Mouse (Mus musculus): ENCODE data around the gene Phb2. TPM values are rescaled to one million over a fixed set of nuclear protein-coding genes. Genes with fewer than 3 reads are reported as not detected.
A peak's percentile ranks its signal among the peaks of the same experiment; 100 is the strongest.

Gene Phb2
- polyA plus RNA-seq, 1 experiment from 2014 or later: 308 TPM

DNA sequence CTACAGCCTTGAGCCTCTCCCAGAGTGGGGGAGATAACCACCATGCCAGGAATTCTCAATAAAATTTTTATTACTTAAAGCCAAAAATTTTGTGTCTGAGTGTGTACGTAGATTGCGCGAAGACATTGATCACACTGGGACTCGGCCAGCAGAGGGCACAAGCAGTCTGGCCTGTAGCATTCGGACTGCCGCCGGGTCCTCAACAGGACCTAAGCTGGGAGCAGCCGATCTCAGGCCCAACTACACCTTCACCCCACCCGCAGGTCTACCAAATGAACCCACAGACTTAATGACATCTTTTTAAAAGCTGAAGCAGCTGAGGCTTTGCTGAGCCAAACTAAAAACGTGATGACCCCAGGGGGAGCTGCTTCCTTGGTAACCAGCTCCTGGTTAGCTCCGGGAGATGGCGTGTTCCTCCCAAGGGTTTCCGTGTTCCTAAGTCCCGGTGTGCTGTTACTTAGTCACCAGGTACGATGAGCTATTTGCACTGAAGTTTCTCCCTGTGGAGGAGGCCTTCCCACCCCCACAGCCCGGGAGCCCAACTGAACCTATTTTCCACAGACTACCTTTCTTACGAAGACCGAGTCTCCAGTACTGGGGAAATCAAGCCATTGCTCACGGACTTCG lies 4.8 kb downstream of the Phb2 start:
- H3K4me3 ChIP-seq (ENCODE audit: low read depth, low read length): no peak overlapping the region
- no peak overlapping the region for H3K4me2 ChIP-seq (ENCODE audit: low read depth, low read length)

DNA sequence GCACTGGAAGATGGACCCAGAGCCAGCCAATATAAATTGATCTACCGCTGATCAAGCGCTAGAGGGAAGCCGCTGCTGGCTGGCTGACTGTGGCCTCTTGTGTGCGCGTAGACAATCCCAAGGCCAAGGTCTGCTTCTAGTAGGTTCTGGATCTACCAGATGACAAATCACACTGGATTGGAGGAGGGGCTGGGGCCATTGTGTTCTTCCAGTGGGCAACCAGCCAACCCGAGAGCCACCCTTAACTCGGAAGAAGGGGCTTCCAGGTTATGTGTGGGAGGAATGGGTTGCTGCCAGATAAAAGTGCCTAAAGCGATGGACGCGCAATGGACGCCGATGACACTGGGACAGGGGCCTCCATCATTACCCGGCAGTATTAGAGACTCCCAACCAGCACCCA lies 5.8 kb downstream of the Phb2 start:
- H3K36me3 ChIP-seq (replicated peaks; ENCODE audit: insufficient read depth, low read length): peaks cover 42% of the 10 kb centered on the region
- H3K4me3 ChIP-seq (ENCODE audit: low read depth, low read length): no peak overlapping the region
- no peak overlapping the region for H3K27ac ChIP-seq (ENCODE audit: low read depth)
- no peak for TF ChIP-seq EP300 (IDR thresholded peaks at IDR 0.05; ENCODE audit: low read depth)
- TF ChIP-seq CTCF (IDR thresholded peaks at IDR 0.05; ENCODE audit: low read depth): no peak
- no peak overlapping the region for H3K4me2 ChIP-seq (ENCODE audit: low read depth, low read length)
- no peaks in the 10 kb centered on the region for H3K27me3 ChIP-seq (ENCODE audit: insufficient read depth, low read length)
- peaks cover 44% of the 10 kb centered on the region for H3K4me1 ChIP-seq (ENCODE audit: insufficient read depth)
- no peaks in the 10 kb centered on the region for H3K9me3 ChIP-seq (ENCODE audit: low read length)
- WGBS (ENCODE audit: insufficient replicate concordance): 87% methylated on average over 13 of the region's 13 CpGs
- ATAC-seq: no peak
- H3K9ac ChIP-seq (replicated peaks): no peak overlapping the region
- DNase-seq: no peak

More for the DNA sequence above, 4.8 kb downstream of the Phb2 start:
- peaks cover 47% of the 10 kb centered on the region for H3K4me1 ChIP-seq (ENCODE audit: insufficient read depth)
- WGBS (ENCODE audit: insufficient replicate concordance): 64% methylated on average over 20 of the region's 20 CpGs
- ATAC-seq (no peak), DNase-seq (peak; percentile 73)
- no peaks in the 10 kb centered on the region for H3K27me3 ChIP-seq (ENCODE audit: insufficient read depth, low read length)
- peaks cover 42% of the 10 kb centered on the region for H3K36me3 ChIP-seq (replicated peaks; ENCODE audit: insufficient read depth, low read length)
- TF ChIP-seq CTCF (IDR thresholded peaks at IDR 0.05; ENCODE audit: low read depth): peak; percentile 79
- TF ChIP-seq EP300 (IDR thresholded peaks at IDR 0.05; ENCODE audit: low read depth): no peak
- no peak overlapping the region for H3K9ac ChIP-seq (replicated peaks)
- H3K27ac ChIP-seq (ENCODE audit: low read depth): no peak overlapping the region
- no peaks in the 10 kb centered on the region for H3K9me3 ChIP-seq (ENCODE audit: low read length)

DNA sequence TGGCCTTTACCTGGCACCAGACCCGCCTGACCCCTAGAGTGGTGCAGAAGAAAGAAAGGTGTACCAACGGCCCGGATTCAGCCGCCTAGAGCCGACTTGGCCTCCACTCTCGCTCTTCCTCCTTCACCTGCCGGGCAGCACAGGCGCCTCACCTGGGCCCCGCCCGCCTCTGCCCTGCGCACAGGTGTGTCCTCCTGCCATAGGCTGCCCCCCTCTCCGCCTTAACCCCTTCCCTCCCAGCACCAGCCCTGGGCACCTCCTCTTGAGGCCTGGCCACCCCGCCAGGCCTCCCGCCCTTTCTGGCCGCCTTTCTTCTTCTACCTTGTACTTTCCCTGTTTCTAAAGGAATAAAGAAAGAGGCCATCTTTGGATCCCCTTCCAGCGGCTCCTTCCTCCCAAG lies 6.6 kb downstream of the Phb2 start:
- no peak for TF ChIP-seq EP300 (IDR thresholded peaks at IDR 0.05; ENCODE audit: low read depth)
- no peak for TF ChIP-seq CTCF (IDR thresholded peaks at IDR 0.05; ENCODE audit: low read depth)
- DNase-seq: no peak
- Histone ChIP-seq H3K9me3 (ENCODE audit: low read length) (no peaks in the 10 kb centered on the region), H3K36me3 (replicated peaks; ENCODE audit: insufficient read depth, low read length) (peaks cover 42% of the 10 kb centered on the region), H3K9ac (replicated peaks) (no peak overlapping the region), H3K27me3 (ENCODE audit: insufficient read depth, low read length) (no peaks in the 10 kb centered on the region), H3K27ac (ENCODE audit: low read depth) (no peak overlapping the region), H3K4me1 (ENCODE audit: insufficient read depth) (peaks cover 43% of the 10 kb centered on the region), H3K4me3 (ENCODE audit: low read depth, low read length) (no peak overlapping the region), H3K4me2 (ENCODE audit: low read depth, low read length) (no peak overlapping the region)
- ATAC-seq: no peak
- WGBS (ENCODE audit: insufficient replicate concordance): 75% methylated on average over 12 of the region's 16 CpGs

DNA sequence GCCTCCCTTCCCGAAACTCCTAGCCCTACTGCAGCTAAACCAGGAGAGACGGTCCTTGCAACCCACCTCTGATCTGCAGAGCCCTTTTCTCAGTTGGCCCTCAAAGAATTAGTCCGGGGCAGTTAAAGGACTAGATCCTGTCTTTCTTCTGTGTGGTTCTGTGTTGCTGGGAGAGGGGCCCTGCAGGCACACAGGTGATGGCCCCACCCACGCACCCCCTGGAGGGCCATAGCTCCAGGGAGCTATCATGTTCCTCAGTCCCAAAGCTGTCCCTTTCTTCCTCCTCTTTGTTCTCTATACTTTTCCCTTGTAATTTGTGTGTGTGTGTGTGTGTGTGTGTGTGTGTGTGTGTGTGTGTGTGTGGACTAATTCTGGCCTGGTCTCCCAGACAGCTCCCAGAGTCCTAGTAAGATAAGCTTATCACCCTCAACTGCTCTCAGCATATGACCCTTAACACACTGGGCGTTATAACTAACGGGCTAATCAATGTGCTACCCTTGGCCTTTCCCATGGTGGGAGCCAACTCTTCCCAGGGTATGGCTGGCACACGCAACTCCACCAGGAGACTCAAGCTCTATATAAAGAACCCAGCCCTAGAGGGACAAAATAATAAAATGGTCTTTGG lies 7.3 kb downstream of the Phb2 start:
- Histone ChIP-seq H3K27ac (ENCODE audit: low read depth) (peak overlapping the region; percentile 34), H3K36me3 (replicated peaks; ENCODE audit: insufficient read depth, low read length) (peaks cover 40% of the 10 kb centered on the region), H3K9ac (replicated peaks) (peak overlapping the region; percentile 46; the same call in 1 of the 2 replicates), H3K4me3 (ENCODE audit: low read depth, low read length) (no peak overlapping the region), H3K9me3 (ENCODE audit: low read length) (no peaks in the 10 kb centered on the region), H3K4me1 (ENCODE audit: insufficient read depth) (peaks cover 45% of the 10 kb centered on the region), H3K27me3 (ENCODE audit: insufficient read depth, low read length) (no peaks in the 10 kb centered on the region), H3K4me2 (ENCODE audit: low read depth, low read length) (0 out of 2 replicates have a peak overlapping the region, but pooled peaks have one; percentile 11)
- peak; percentile 36; the same call in 1 of the 2 replicates for TF ChIP-seq CTCF (IDR thresholded peaks at IDR 0.05; ENCODE audit: low read depth)
- peak; percentile 51; the same call in 1 of the 2 replicates for TF ChIP-seq EP300 (IDR thresholded peaks at IDR 0.05; ENCODE audit: low read depth)
- ATAC-seq (peak; percentile 81), DNase-seq (no peak)
- 54% methylated on average over 7 of the region's 7 CpGs for WGBS (ENCODE audit: insufficient replicate concordance)

DNA sequence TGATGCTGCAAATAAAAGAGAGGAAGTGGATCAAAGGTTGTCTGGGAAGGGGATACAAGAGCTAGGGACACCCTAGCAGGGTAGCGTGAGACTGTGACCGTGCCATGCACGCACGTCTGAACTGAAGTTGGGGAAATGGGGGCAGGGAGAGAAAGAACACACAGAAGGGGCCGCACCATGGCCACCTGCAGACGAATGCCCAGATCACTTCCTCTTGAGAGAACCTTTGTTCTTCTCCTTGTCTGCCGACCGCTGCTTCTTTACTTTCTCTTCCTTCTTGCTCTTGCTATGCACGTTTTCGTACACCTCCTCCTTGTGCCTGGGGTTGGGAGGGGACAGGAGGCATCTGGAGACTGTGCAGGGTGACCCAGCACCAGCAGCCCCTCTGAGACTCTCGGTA lies 8.8 kb downstream of the Phb2 start:
- WGBS (ENCODE audit: insufficient replicate concordance): 59% methylated on average over 11 of the region's 11 CpGs
- H3K27me3 ChIP-seq (ENCODE audit: insufficient read depth, low read length): no peaks in the 10 kb centered on the region
- peaks cover 31% of the 10 kb centered on the region for H3K36me3 ChIP-seq (replicated peaks; ENCODE audit: insufficient read depth, low read length)
- H3K4me3 ChIP-seq (ENCODE audit: low read depth, low read length): no peak overlapping the region
- no peak for DNase-seq
- H3K9me3 ChIP-seq (ENCODE audit: low read length): no peaks in the 10 kb centered on the region
- H3K4me2 ChIP-seq (ENCODE audit: low read depth, low read length): peak overlapping the region; percentile 18; the same call in 1 of the 2 replicates
- H3K27ac ChIP-seq (ENCODE audit: low read depth): peak overlapping the region; percentile 62
- no peak overlapping the region; the same call in 1 of the 2 replicates for H3K9ac ChIP-seq (replicated peaks)
- TF ChIP-seq EP300 (IDR thresholded peaks at IDR 0.05; ENCODE audit: low read depth) (no peak), CTCF (IDR thresholded peaks at IDR 0.05; ENCODE audit: low read depth) (no peak)
- peaks cover 51% of the 10 kb centered on the region for H3K4me1 ChIP-seq (ENCODE audit: insufficient read depth)
- no peak for ATAC-seq

DNA sequence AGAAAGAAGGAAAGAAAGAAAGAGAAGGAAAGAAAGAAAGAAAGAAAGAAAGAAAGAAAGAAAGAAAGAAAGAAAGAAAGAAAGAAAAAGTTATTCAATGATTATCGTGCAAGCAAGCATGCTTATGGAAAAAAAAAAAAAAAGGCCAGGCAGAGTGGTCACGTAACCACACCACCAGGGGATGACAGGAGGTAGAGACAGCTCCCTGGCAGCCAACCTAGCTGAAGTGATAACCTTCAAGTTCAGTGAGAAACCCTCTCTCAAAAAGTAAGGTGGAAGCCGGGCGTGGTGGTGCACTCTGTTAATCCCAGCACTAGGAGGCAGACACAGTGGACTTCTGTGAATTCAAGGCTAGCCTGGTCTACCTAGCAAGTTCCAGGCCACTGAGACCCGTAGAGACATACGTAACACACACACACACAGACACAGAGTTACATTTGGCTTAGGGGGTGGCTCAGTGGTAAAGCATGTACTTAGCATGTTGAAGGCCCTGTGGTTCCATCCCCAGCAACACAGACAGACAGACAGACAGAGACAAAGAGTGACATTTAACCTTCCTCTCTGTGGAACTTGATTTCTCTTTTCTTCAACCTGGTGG lies 10.8 kb downstream of the Phb2 start:
- WGBS (ENCODE audit: insufficient replicate concordance): 75% methylated on average over 6 of the region's 6 CpGs
- 0 out of 2 replicates have a peak, but pooled peaks have one; percentile 6 for TF ChIP-seq CTCF (IDR thresholded peaks at IDR 0.05; ENCODE audit: low read depth)
- no peak for TF ChIP-seq EP300 (IDR thresholded peaks at IDR 0.05; ENCODE audit: low read depth)
- Histone ChIP-seq H3K36me3 (replicated peaks; ENCODE audit: insufficient read depth, low read length) (peaks cover 29% of the 10 kb centered on the region), H3K9me3 (ENCODE audit: low read length) (no peaks in the 10 kb centered on the region), H3K4me2 (ENCODE audit: low read depth, low read length) (0 out of 2 replicates have a peak overlapping the region, but pooled peaks have one; percentile 31), H3K4me3 (ENCODE audit: low read depth, low read length) (no peak overlapping the region), H3K27ac (ENCODE audit: low read depth) (peak overlapping the region; percentile 65), H3K27me3 (ENCODE audit: insufficient read depth, low read length) (no peaks in the 10 kb centered on the region), H3K4me1 (ENCODE audit: insufficient read depth) (peaks cover 51% of the 10 kb centered on the region), H3K9ac (replicated peaks) (no peak overlapping the region)
- no peak for ATAC-seq
- DNase-seq: no peak

Data from liver, postnatal 0 days (tissue).